Mouse (Mus musculus) liver, postnatal 0 days (tissue): Measurements from ENCODE around the gene Mrps6.

ENCODE experiments used
- CTCF ChIP-seq: sonication (generic); IDR thresholded peaks from 2 replicates; pipeline ENCODE4 v1.5.1; 2016; ENCODE audit warnings: antibody characterized with exemption, low read depth
- EP300 ChIP-seq: IDR thresholded peaks from 2 replicates; pipeline ENCODE4 v1.6.1; 2016; ENCODE audit warnings: antibody characterized with exemption, low read depth, mild to moderate bottlenecking

DNA sequence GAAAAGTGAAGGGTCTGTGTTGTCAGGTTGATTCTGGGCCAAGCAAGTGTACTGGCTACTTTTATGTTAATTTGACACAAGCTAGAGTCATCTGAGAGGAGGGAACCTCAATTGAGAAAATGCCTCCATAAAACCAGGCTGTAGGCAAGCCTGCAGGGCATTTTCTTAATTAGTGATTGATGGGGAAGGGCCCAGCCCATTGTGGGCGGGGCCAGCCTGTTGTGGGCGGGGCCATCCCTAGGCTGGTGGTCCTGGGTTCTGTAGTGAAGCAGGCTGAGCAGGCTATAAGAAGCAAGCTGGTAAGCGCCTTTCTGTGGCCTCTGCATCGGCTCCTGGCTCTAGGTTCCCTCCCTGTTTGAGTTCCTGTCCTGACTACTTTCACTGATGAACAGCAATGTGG is 69.2 kb downstream of the Mrps6 start:
- TF ChIP-seq CTCF (no peak), EP300 (no peak)
